Mouse (Mus musculus): ENCODE measurements around the gene Gpr141. TPM values are rescaled to one million over a fixed set of nuclear protein-coding genes. Genes with fewer than 3 reads are reported as not detected.

The Gpr141 gene
- polyA plus RNA-seq, 1 experiment, result 0.05 TPM

DNA sequence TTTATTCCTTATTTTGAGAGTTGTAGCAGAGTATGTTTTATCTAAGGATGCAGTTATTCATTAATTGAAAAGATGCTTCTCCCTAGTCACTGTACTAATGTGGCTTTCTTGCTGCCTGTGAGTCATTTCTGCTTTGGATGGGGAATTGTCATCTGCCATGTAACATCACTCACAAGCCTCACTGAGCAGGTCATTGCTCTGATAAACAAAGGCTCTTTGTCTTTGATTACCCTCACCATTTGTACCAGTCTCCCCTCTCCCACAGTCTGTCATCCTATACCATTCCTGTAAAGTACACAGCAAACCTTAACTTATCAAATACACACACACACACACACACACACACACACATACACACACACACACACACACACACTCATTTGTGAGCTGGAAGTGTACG, 16.1 kb upstream of the Gpr141 start:
- no peaks in the 10 kb centered on the region for H3K4me1 ChIP-seq (ENCODE audit: control insufficient read depth, insufficient read depth, insufficient read length, low read length)
- H3K27me3 ChIP-seq (ENCODE audit: control insufficient read depth, insufficient read depth, low read length), result no peaks in the 10 kb centered on the region
- no peaks in the 10 kb centered on the region for H3K36me3 ChIP-seq (ENCODE audit: control insufficient read depth, insufficient read depth, low read length)
- WGBS, result 32% methylated on average over 1 of the region's 1 CpGs
- H3K27ac ChIP-seq (ENCODE audit: insufficient read depth, low read depth, low read length), result no peak overlapping the region
- H3K4me3 ChIP-seq (ENCODE audit: low read depth, low read length), result no peak overlapping the region
- no peak for TF ChIP-seq CTCF (IDR thresholded peaks at IDR 0.05; ENCODE audit: extremely low read depth, insufficient read length, insufficient replicate concordance, low read depth, low read length)
- TF ChIP-seq POLR2A (IDR thresholded peaks at IDR 0.05; ENCODE audit: low read depth, low read length), result no peak

- Histone ChIP-seq H3K36me3 (ENCODE audit: control insufficient read depth, insufficient read depth, low read length) (no peaks in the 10 kb centered on the region), H3K27ac (ENCODE audit: insufficient read depth, low read depth, low read length) (no peak overlapping the region), H3K4me1 (ENCODE audit: control insufficient read depth, insufficient read depth, insufficient read length, low read length) (no peaks in the 10 kb centered on the region), H3K4me3 (ENCODE audit: low read depth, low read length) (no peak overlapping the region), H3K27me3 (ENCODE audit: control insufficient read depth, insufficient read depth, low read length) (no peaks in the 10 kb centered on the region)
- WGBS, result 87% methylated on average over 4 of the region's 4 CpGs
- no peak for TF ChIP-seq POLR2A (IDR thresholded peaks at IDR 0.05; ENCODE audit: low read depth, low read length)
- no peak for TF ChIP-seq CTCF (IDR thresholded peaks at IDR 0.05; ENCODE audit: extremely low read depth, insufficient read length, insufficient replicate concordance, low read depth, low read length)
Measured at GRCm38 (mm10) chr13:19830560-19830959, 6.5 kb upstream of the Gpr141 start.

- Histone ChIP-seq H3K27ac (ENCODE audit: insufficient read depth, low read depth, low read length) (no peak overlapping the region), H3K36me3 (ENCODE audit: control insufficient read depth, insufficient read depth, low read length) (no peaks in the 10 kb centered on the region), H3K4me1 (ENCODE audit: control insufficient read depth, insufficient read depth, insufficient read length, low read length) (no peaks in the 10 kb centered on the region), H3K27me3 (ENCODE audit: control insufficient read depth, insufficient read depth, low read length) (no peaks in the 10 kb centered on the region), H3K4me3 (ENCODE audit: low read depth, low read length) (no peak overlapping the region)
- WGBS, result 78% methylated on average over 2 of the region's 2 CpGs
- TF ChIP-seq CTCF (IDR thresholded peaks at IDR 0.05; ENCODE audit: extremely low read depth, insufficient read length, insufficient replicate concordance, low read depth, low read length) (no peak), POLR2A (IDR thresholded peaks at IDR 0.05; ENCODE audit: low read depth, low read length) (no peak)
Measured at GRCm38 (mm10) chr13:19828095-19828494, 4.0 kb upstream of the Gpr141 start.

DNA sequence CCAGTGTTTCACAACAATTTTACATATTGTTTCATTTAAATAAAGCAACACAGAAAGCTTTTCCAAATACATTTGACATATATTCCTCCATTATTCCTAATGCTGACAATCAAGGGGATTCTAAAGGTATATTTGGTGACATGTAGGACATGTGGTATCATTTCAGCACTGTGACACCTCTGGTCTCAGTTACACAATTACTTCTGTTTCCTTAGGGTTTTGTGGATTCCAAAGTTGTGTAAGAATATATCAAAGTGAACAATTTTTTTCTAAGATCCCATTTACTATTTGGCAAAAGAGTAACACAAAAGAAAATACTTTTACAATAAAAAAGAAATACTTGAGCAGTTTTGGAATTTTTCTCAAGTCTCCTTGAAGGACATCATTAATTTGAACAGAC, 2.4 kb downstream of the Gpr141 start:
- TF ChIP-seq CTCF (IDR thresholded peaks at IDR 0.05; ENCODE audit: extremely low read depth, insufficient read length, insufficient replicate concordance, low read depth, low read length), result no peak
- TF ChIP-seq POLR2A (IDR thresholded peaks at IDR 0.05; ENCODE audit: low read depth, low read length), result no peak
- Histone ChIP-seq H3K27me3 (ENCODE audit: control insufficient read depth, insufficient read depth, low read length) (no peaks in the 10 kb centered on the region), H3K27ac (ENCODE audit: insufficient read depth, low read depth, low read length) (no peak overlapping the region), H3K4me3 (ENCODE audit: low read depth, low read length) (no peak overlapping the region), H3K36me3 (ENCODE audit: control insufficient read depth, insufficient read depth, low read length) (no peaks in the 10 kb centered on the region), H3K4me1 (ENCODE audit: control insufficient read depth, insufficient read depth, insufficient read length, low read length) (no peaks in the 10 kb centered on the region)

- no peak for TF ChIP-seq POLR2A (IDR thresholded peaks at IDR 0.05; ENCODE audit: low read depth, low read length)
- 90% methylated on average over 4 of the region's 4 CpGs for WGBS
- H3K36me3 ChIP-seq (ENCODE audit: control insufficient read depth, insufficient read depth, low read length), result no peaks in the 10 kb centered on the region
- no peaks in the 10 kb centered on the region for H3K4me1 ChIP-seq (ENCODE audit: control insufficient read depth, insufficient read depth, insufficient read length, low read length)
- no peak overlapping the region for H3K27ac ChIP-seq (ENCODE audit: insufficient read depth, low read depth, low read length)
- H3K27me3 ChIP-seq (ENCODE audit: control insufficient read depth, insufficient read depth, low read length), result no peaks in the 10 kb centered on the region
- no peak overlapping the region for H3K4me3 ChIP-seq (ENCODE audit: low read depth, low read length)
Measured at GRCm38 (mm10) chr13:19819926-19820325, 4.1 kb downstream of the Gpr141 start.

- WGBS, result 44% methylated on average over 2 of the region's 2 CpGs
- Histone ChIP-seq H3K4me1 (ENCODE audit: control insufficient read depth, insufficient read depth, insufficient read length, low read length) (no peaks in the 10 kb centered on the region), H3K4me3 (ENCODE audit: low read depth, low read length) (no peak overlapping the region), H3K27me3 (ENCODE audit: control insufficient read depth, insufficient read depth, low read length) (no peaks in the 10 kb centered on the region), H3K27ac (ENCODE audit: insufficient read depth, low read depth, low read length) (no peak overlapping the region), H3K36me3 (ENCODE audit: control insufficient read depth, insufficient read depth, low read length) (no peaks in the 10 kb centered on the region)
- TF ChIP-seq POLR2A (IDR thresholded peaks at IDR 0.05; ENCODE audit: low read depth, low read length) (no peak), CTCF (IDR thresholded peaks at IDR 0.05; ENCODE audit: extremely low read depth, insufficient read length, insufficient replicate concordance, low read depth, low read length) (no peak)
Measured at GRCm38 (mm10) chr13:19819243-19819642, 4.8 kb downstream of the Gpr141 start.

DNA sequence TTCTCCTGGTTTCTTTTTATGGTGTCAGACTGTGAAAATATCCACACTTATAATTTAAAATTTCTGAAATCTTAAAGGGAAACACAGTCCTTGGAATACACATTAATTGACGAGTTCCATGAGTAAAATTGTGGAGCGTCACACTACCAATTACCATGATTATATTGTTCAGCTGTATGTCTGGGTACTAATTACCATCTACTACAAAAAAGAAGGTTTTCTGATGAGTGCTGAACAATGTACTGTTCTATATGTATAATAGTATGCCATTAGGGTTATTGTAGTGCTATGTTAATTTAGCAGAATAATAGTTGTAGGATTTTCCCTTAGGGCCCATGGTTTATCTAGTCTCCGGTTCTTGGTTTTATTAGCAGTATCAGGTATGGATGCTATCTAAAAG, 29.1 kb downstream of the Gpr141 start:
- TF ChIP-seq POLR2A (IDR thresholded peaks at IDR 0.05; ENCODE audit: low read depth, low read length) (no peak), CTCF (IDR thresholded peaks at IDR 0.05; ENCODE audit: extremely low read depth, insufficient read length, insufficient replicate concordance, low read depth, low read length) (no peak)
- Histone ChIP-seq H3K27me3 (ENCODE audit: control insufficient read depth, insufficient read depth, low read length) (no peaks in the 10 kb centered on the region), H3K36me3 (ENCODE audit: control insufficient read depth, insufficient read depth, low read length) (no peaks in the 10 kb centered on the region), H3K4me1 (ENCODE audit: control insufficient read depth, insufficient read depth, insufficient read length, low read length) (no peaks in the 10 kb centered on the region), H3K27ac (ENCODE audit: insufficient read depth, low read depth, low read length) (no peak overlapping the region), H3K4me3 (ENCODE audit: low read depth, low read length) (no peak overlapping the region)
- WGBS, result 92% methylated on average over 3 of the region's 3 CpGs

DNA sequence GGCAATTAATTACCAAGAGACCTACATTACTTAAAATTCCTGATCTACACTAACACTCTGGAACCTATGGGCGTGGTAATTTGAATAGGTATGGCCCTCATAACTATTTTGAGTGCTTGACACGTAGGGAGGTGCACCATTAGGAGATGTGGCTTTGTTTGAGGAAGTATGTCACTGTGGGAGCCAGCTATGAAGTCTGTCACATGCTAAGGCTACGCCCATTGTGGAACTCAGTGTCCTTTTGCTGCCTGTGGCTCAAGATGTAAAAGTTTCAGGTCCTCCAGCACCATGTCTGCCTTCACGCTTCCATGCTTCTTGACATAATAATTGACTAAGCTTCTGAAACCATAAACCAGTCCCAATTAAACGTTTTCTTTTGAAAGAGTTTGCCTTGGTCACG, 29.6 kb downstream of the Gpr141 start:
- Histone ChIP-seq H3K36me3 (ENCODE audit: control insufficient read depth, insufficient read depth, low read length) (no peaks in the 10 kb centered on the region), H3K4me1 (ENCODE audit: control insufficient read depth, insufficient read depth, insufficient read length, low read length) (no peaks in the 10 kb centered on the region), H3K27ac (ENCODE audit: insufficient read depth, low read depth, low read length) (no peak overlapping the region), H3K27me3 (ENCODE audit: control insufficient read depth, insufficient read depth, low read length) (no peaks in the 10 kb centered on the region), H3K4me3 (ENCODE audit: low read depth, low read length) (no peak overlapping the region)
- TF ChIP-seq CTCF (IDR thresholded peaks at IDR 0.05; ENCODE audit: extremely low read depth, insufficient read length, insufficient replicate concordance, low read depth, low read length), result no peak
- TF ChIP-seq POLR2A (IDR thresholded peaks at IDR 0.05; ENCODE audit: low read depth, low read length), result no peak
- WGBS, result 67% methylated on average over 6 of the region's 6 CpGs
